Mouse (Mus musculus) MEL (cell line): ENCODE measurements around the gene Anxa4.

Experiments used
- CTCF ChIP-seq, 3 experiments: IDR thresholded peaks in 2 of 3; conservative IDR thresholded peaks in 1 of 3; 2 replicates each; pipeline ENCODE4 v1.5.1; 2011 to 2012; ENCODE audit warnings: low read length in 3 of 3, low read depth in 2 of 3, mild to moderate bottlenecking in 2 of 3, improper control_type of control experiment in 1 of 3, inconsistent platforms in 1 of 3, mixed read lengths in 1 of 3, moderate library complexity in 1 of 3; ENCODE audit not compliant: control insufficient read depth in 1 of 3, insufficient read depth in 1 of 3, poor library complexity in 1 of 3, severe bottlenecking in 1 of 3
- MAFK ChIP-seq: IDR thresholded peaks from 2 replicates; pipeline ENCODE4 v1.6.1; 2011; ENCODE audit warnings: low read depth, mild to moderate bottlenecking, low read length, improper control_type of control experiment, borderline replicate concordance
- NELFE ChIP-seq: IDR thresholded peaks from 2 replicates; pipeline ENCODE4 v1.6.1; 2011; ENCODE audit warnings: low read depth, low read length, improper control_type of control experiment
- NRF1 ChIP-seq: IDR thresholded peaks from 2 replicates; pipeline ENCODE4 v1.6.1; 2014; ENCODE audit warnings: low read depth, mild to moderate bottlenecking, inconsistent platforms, low read length, improper control_type of control experiment, moderate library complexity; ENCODE audit not compliant: poor library complexity, insufficient read depth, severe bottlenecking
- TCF12 ChIP-seq: IDR thresholded peaks from 2 replicates; pipeline ENCODE4 v1.6.1; 2014; ENCODE audit warnings: low read depth, mild to moderate bottlenecking, inconsistent platforms, low read length, improper control_type of control experiment, moderate library complexity
- ZKSCAN1 ChIP-seq: IDR thresholded peaks from 2 replicates; pipeline ENCODE4 v1.6.1; 2012; ENCODE audit warnings: low read depth, mild to moderate bottlenecking, inconsistent platforms, low read length, improper control_type of control experiment, moderate library complexity
- ZMIZ1 ChIP-seq: IDR thresholded peaks from 2 replicates; pipeline ENCODE4 v1.6.1; 2012; ENCODE audit warnings: low read depth, mild to moderate bottlenecking, inconsistent platforms, low read length, improper control_type of control experiment, moderate library complexity

- TF ChIP-seq CTCF (IDR thresholded peaks at IDR 0.05 in 2 of 3, conservative IDR thresholded peaks at IDR 0.05 in 1 of 3; ENCODE audit: control insufficient read depth in 1 of 3, insufficient read depth in 1 of 3, low read depth in 2 of 3, low read length in 3 of 3, poor library complexity in 1 of 3, severe bottlenecking in 1 of 3) (no peak), NRF1 (no peak), NELFE (no peak), ZKSCAN1 (no peak), MAFK (no peak), TCF12 (no peak), ZMIZ1 (no peak)
These were observed 29.1 kb upstream of the Anxa4 start for GRCm38 (mm10) chr6:86822285-86823050.
